Mouse (Mus musculus) heart, postnatal 10 days (tissue): ENCODE data around the gene Gm49384. TPM values are rescaled to one million over a fixed set of nuclear protein-coding genes. Genes with fewer than 3 reads are reported as not detected.
"Not testable (repeated sequence)": the region's sequence is repeated elsewhere in the genome, so short reads cannot be mapped to it uniquely, and the experiment has no call there.

Experiments
- DNase-seq, 2 experiments: peaks; one replicate each; pipeline ENCODE4 v3.0.0; 2021
- intact Hi-C: fragments of 180-260 bp; cut with DNase I; formaldehyde crosslinking; loops from one replicate; pipeline ENCODE4 v1.15.1; 2025
- total RNA-seq, 2 experiments: library from RNA; stranded (reverse); gene quantifications; 2 replicates each; pipeline ENCODE4 v1.2.3; 2021

Gene Gm49384
- total RNA-seq, 2 experiments from 2014 or later = 5.9 to 6.2 TPM

DNA sequence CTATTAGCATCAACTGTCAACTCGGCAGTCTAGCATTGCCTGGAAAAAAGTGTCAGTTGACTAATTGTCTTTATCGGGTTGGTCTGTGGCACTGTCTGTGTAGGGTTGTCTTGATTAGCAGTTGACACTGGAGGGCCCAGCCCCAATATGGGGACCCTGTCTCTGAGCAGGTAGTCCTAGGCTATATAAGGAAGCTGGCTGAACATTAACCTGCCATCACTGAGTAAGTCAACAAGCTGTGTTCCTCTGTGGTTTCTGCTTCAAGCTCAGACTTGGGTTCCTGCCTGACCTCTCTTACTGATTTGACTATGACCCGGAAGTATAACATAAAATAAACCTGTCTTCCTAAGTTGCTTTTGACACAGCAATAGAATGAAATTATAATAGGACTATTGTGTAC, 28.1 kb downstream of the Gm49384 start:
- DNase-seq = no peak
- intact Hi-C loops = no loop called here

GRCm38 (mm10) chr12:69171307-69171706, 32.8 kb downstream of the Gm49384 start:
- DNase-seq = no peak

GRCm38 (mm10) chr12:69168461-69169106, 35.5 kb downstream of the Gm49384 start, which contains the start of gene Lrr1:
Gene Lrr1 (plus strand): TSS chr12:69168814.
- peak; percentile 92 for DNase-seq
- intact Hi-C loops = no loop called here

More at GRCm38 (mm10) chr12:69171307-69171706, 32.8 kb downstream of the Gm49384 start:
- intact Hi-C loops = no loop called here

- no peak for DNase-seq
- intact Hi-C loops = no loop called here
Measured at GRCm38 (mm10) chr12:69167656-69168460, 36.2 kb downstream of the Gm49384 start.

DNA sequence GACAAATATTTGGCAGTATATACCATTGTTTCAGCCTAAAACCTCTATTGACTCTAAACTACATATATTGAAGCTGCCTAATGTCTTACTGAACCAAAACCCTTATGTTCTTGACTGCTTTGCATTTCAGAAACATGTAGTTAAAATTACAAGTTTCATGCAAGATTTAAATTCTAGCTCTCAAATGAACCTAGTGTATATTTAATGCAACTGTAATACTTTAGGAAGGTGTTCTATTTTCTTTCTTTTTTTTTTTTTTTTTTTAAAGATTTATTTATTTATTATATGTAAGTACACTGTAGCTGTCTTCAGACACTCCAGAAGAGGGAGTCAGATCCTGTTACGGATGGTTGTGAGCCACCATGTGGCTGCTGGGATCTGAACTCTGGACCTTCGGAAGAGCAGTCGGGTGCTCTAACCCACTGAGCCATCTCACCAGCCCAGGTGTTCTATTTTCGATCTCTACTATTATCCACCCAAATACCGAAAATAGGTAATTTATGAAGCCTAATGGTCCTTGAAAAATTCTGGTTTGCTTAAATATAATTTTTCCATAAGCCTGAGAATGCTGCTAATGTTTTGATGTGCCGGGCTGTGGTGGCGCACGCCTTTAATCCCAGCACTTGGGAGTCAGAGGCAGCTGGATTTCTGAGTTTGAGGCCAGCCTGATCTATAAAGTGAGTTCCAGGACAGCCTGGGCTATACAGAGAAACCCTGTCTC, 37.0 kb downstream of the Gm49384 start:
- intact Hi-C loops, DNase-seq: not testable (repeated sequence)

- intact Hi-C loops = no loop called here
- DNase-seq = no peak
Measured at GRCm38 (mm10) chr12:69164904-69165303, 39.2 kb downstream of the Gm49384 start.

DNA sequence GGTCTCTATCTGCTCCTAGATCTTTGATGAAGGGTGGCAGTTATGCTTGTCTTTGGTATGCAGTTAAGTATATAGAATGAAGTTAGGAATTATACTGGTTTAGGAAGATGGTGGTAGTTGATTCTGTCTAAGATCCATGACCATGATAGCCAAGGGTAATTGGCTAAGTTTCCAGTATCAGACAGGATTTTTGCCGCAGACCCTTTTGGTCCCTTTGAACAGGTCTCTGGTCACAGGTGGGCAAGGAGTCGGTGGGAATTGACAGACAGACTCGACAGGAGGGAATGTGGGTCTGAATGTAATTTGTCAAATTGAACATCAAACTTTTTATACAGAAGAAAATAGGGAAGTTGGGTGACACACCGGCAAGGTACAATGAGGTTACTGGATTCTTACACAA, 40.5 kb downstream of the Gm49384 start:
- intact Hi-C loops, DNase-seq: not testable (repeated sequence)

- intact Hi-C loops, DNase-seq: not testable (repeated sequence)
Measured at GRCm38 (mm10) chr12:69160677-69161076, 43.4 kb downstream of the Gm49384 start.

GRCm38 (mm10) chr12:69159578-69159940, 44.5 kb downstream of the Gm49384 start:
- peak; percentile 40 to 58 for DNase-seq
- intact Hi-C loops = no loop called here

DNA sequence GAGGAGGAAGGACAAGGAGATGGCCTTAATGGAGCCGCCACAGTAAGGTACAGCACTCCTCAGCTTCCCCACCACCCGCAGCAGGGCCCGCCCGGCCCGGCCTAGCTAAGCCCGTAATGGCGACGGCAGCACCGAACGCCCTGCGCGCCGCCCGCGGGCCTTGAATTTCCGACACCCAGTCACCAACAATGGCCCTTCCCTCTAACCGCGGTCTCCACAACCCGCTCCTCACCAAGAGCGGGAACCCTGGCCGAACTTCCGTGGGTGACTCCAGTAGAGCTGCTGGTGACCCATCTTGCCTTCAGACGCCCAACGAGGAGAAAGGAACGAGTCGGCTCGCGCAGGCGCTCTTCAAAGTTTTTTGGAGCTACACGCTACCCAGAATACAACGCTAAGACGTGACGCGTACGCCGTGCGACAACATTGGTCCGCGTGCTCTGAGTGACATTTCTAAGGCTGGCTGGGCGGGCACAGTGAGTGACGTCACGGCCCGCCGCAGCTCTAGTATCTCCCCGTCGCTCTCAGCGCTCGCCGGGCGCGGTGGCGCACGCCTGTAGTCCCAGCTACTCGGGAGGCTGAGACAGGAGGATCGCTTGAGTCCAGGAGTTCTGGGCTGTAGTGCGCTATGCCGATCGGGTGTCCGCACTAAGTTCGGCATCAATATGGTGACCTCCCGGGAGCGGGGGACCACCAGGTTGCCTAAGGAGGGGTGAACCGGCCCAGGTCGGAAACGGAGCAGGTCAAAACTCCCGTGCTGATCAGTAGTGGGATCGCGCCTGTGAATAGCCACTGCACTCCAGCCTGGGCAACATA, 45.1 kb downstream of the Gm49384 start, which contains the start of gene Rps29:
Rps29 (minus strand) TSS at position 422 of the 813 bp plus-strand sequence.
- intact Hi-C loops = not testable (repeated sequence)
- peak; percentile 98 for DNase-seq

- no peak for DNase-seq
- intact Hi-C loops = no loop called here
Measured at GRCm38 (mm10) chr12:69158366-69158764, 45.7 kb downstream of the Gm49384 start.

- intact Hi-C loops = no loop called here
- DNase-seq = no peak
Measured at GRCm38 (mm10) chr12:69157107-69157506, 47.0 kb downstream of the Gm49384 start.

- no peak for DNase-seq
- intact Hi-C loops = no loop called here
Measured at GRCm38 (mm10) chr12:69156436-69156835, 47.6 kb downstream of the Gm49384 start.

GRCm38 (mm10) chr12:69155923-69156322, 48.1 kb downstream of the Gm49384 start:
- intact Hi-C loops = no loop called here
- DNase-seq = no peak

DNA sequence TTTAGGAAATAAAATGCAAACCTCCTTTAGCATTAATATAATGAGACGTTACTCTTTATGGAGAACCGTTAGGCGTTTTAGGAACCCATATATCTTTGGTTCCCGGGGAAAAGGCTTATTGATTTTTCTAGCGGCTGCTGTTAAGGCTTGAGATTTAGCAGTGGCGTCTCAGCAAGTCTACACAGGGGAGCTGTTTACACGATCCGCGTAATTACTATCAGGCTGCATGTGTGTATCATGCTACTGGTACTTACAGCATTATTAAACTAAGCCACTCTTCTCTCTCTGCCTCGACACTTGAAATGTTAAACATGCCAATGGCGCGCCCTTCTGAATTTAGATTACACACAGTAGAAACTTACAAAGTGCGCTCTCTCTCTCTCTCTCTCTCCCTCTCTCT, 54.0 kb downstream of the Gm49384 start:
- no peak for DNase-seq
- intact Hi-C loops = no loop called here

GRCm38 (mm10) chr12:69147166-69147735, 56.8 kb downstream of the Gm49384 start:
- intact Hi-C loops = no loop called here
- DNase-seq = peak; percentile 26 to 35

GRCm38 (mm10) chr12:69143460-69143859, 60.6 kb downstream of the Gm49384 start:
- DNase-seq = no peak
- intact Hi-C loops = no loop called here

DNA sequence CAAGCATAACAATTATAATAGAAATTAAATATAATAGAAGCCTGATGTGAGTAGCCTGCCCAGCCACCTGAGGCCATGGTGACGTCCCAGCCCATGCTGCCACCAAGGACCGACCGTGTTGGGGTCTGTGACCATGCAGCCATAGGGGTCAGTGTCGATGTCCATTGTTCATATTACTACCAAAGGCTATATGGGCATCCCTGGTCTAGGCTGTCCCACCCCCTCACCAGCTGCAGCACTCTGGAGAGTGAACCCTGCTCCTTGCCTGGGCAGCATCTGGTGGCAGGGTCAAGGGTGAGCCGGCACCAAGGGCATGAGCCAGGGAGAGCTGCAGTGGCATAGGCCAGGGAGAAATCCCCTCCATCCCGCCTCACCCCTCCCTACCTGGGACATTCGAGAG, 64.2 kb downstream of the Gm49384 start:
- intact Hi-C loops = no loop called here

More for the DNA sequence above, 64.2 kb downstream of the Gm49384 start:
- DNase-seq = no peak
